Mouse (Mus musculus): ENCODE results near the gene Exosc3. TPM values are rescaled to one million over a fixed set of nuclear protein-coding genes. Genes with fewer than 3 reads are reported as not detected.

Exosc3 gene
- polyA plus RNA-seq, 1 experiment from 2014 or later = 52.4 TPM

Other genes with a start within 250 kb of the Exosc3 start
- gene Tomm5, start 234.6 kb downstream of the Exosc3 start, polyA plus RNA-seq (2014; fragmentation: Nextera tagmentation; extraction: Ambion mirVana) = 154 and 176 TPM in 2 replicates
- 0.25 and 0.62 TPM in 2 replicates for gene Frmpd1, start 157.9 kb downstream of the Exosc3 start, polyA plus RNA-seq (2014; fragmentation: Nextera tagmentation; extraction: Ambion mirVana)
- 23.9 and 25.6 TPM in 2 replicates for gene Trmt10b, start 45.6 kb downstream of the Exosc3 start, polyA plus RNA-seq (2014; fragmentation: Nextera tagmentation; extraction: Ambion mirVana)
- 8.5 and 8.8 TPM in 2 replicates for gene Dcaf10, start 631 bp downstream of the Exosc3 start, polyA plus RNA-seq (2014; fragmentation: Nextera tagmentation; extraction: Ambion mirVana)
- 82.5 and 84.3 TPM in 2 replicates for gene Slc25a51, start 66.0 kb upstream of the Exosc3 start, polyA plus RNA-seq (2014; fragmentation: Nextera tagmentation; extraction: Ambion mirVana)
- 14.1 and 14.5 TPM in 2 replicates for gene Shb, start 189.7 kb upstream of the Exosc3 start, polyA plus RNA-seq (2014; fragmentation: Nextera tagmentation; extraction: Ambion mirVana)